Mouse (Mus musculus): Measurements from ENCODE around the gene Ica1l.

- TF ChIP-seq POLR2A (IDR thresholded peaks at IDR 0.05; ENCODE audit: low read depth, low read length) (no peak), CTCF (conservative IDR thresholded peaks at IDR 0.05; ENCODE audit: insufficient read depth, insufficient read length, low read depth, low read length) (peak; percentile 27; the same call in 1 of the 2 replicates)
These were observed 11.7 kb upstream of the Ica1l start for GRCm38 (mm10) chr1:60054659-60055058.
